Mouse (Mus musculus): Measurements from ENCODE around the gene Etv1. TPM values are rescaled to one million over a fixed set of nuclear protein-coding genes. Genes with fewer than 3 reads are reported as not detected.

Etv1 gene
- polyA plus RNA-seq (2014; fragmentation: Nextera tagmentation; extraction: Ambion mirVana) = 22.6 and 22.8 TPM in 2 replicates

DNA sequence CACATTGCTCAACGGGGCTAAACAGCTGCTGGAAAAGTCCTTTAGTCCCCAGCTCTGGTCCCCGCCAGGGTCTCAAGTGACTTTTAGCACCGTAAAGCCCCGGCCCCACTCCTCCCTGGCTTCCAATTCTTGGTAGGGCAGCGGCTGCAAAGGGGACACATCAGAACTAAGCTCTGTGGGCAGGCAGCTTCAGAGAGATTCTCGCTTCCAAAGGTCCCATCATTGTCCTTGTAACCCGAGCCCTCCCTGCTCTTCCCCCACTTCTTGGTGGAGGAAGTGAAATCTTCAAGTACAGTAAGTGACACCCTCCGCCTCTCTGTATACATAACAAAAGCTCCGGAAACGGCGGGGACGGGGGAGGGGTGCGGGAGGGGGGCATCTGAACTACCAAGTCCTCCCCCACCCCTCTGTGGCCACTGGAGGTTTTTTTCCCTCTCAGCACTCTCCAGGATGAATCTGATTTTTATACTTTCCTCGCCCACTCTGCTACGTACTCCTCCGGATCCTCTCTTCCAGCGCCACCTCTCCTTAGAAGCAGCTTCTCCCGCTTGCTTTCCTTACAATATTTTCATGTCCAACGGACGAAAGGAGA, at the start of gene Etv1:
Etv1 (plus strand) TSS at position 195 of the 592 bp plus-strand sequence.
- Histone ChIP-seq H3K4me2 (ENCODE audit: low read depth, low read length) (peak within 1 kb of the TSS; percentile 74), H3K9me3 (ENCODE audit: control insufficient read depth, low read length) (no peaks in the 10 kb centered on the region), H3K4me3 (ENCODE audit: low read depth, low read length) (peak within 1 kb of the TSS; percentile 48), H3K36me3 (ENCODE audit: control insufficient read depth, insufficient read depth, low read length) (no peaks in the 10 kb centered on the region), H3K27me3 (replicated peaks; ENCODE audit: control insufficient read depth, insufficient read depth, low read length) (no peaks in the 10 kb centered on the region), H3K27ac (replicated peaks; ENCODE audit: low read depth, low read length) (peak within 1 kb of the TSS; percentile 87), H3K9ac (ENCODE audit: low read depth, low read length) (peak within 1 kb of the TSS; percentile 60), H3K4me1 (ENCODE audit: control insufficient read depth, insufficient read depth, low read length) (no peaks in the 10 kb centered on the region)
- WGBS = under 1% methylated on average over 20 of the region's 20 CpGs
- ATAC-seq (ENCODE audit: low read depth) (peak; percentile 56), DNase-seq (ENCODE audit: low spot score) (peak; percentile 88)

DNA sequence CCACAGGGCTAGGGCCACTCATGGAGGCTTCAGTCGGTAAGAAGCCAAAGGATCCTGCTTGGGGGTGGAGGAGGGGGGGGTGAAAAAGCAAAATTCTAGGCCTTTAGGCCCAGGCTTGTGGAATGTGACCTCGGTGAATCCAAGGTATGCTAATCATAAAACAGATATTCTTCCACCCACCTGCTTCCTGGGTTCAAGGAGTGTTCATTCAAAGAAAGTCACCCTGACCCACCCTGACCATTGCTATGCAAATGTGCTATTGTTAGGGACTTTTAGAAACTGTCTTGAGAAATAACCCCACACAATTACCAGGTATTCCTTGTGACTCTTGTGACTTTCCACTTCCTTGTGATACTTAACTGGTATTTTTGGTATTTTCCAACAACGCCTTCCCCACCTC, 49.5 kb upstream of the Etv1 start:
- H3K27ac ChIP-seq (replicated peaks; ENCODE audit: low read depth, low read length) = no peak overlapping the region
- DNase-seq (ENCODE audit: low spot score) (no peak), ATAC-seq (ENCODE audit: low read depth) (no peak)
- no peaks in the 10 kb centered on the region for H3K27me3 ChIP-seq (replicated peaks; ENCODE audit: control insufficient read depth, insufficient read depth, low read length)
- WGBS = 79% methylated on average over 3 of the region's 3 CpGs
- no peaks in the 10 kb centered on the region for H3K4me1 ChIP-seq (ENCODE audit: control insufficient read depth, insufficient read depth, low read length)
- H3K4me3 ChIP-seq (ENCODE audit: low read depth, low read length) = no peak overlapping the region
- no peaks in the 10 kb centered on the region for H3K36me3 ChIP-seq (ENCODE audit: control insufficient read depth, insufficient read depth, low read length)
- no peak overlapping the region for H3K9ac ChIP-seq (ENCODE audit: low read depth, low read length)
- H3K4me2 ChIP-seq (ENCODE audit: low read depth, low read length) = no peak overlapping the region
- H3K9me3 ChIP-seq (ENCODE audit: control insufficient read depth, low read length) = no peaks in the 10 kb centered on the region; the same call in 1 of the 2 replicates

DNA sequence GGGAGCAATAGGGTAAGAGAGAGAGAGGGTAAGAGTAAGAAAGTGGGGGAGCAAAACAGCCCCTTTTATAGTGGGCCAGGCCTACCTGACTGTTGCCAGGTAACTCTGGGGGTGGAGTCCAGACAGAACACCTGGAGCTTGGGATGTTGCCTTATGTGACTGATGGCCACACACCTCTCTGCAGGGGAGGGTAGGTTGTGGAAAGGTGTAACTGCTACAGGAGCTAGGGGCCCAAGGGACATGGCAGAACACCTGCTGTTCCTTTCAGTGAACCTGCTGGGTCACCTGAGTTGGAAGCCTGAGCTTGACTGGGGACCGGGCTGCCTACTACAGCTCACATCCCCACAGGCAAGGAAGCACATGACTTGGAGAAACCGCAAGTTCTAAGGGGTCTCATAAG, 48.4 kb upstream of the Etv1 start:
- Histone ChIP-seq H3K4me1 (ENCODE audit: control insufficient read depth, insufficient read depth, low read length) (no peaks in the 10 kb centered on the region), H3K27me3 (replicated peaks; ENCODE audit: control insufficient read depth, insufficient read depth, low read length) (no peaks in the 10 kb centered on the region), H3K4me3 (ENCODE audit: low read depth, low read length) (no peak overlapping the region), H3K36me3 (ENCODE audit: control insufficient read depth, insufficient read depth, low read length) (no peaks in the 10 kb centered on the region), H3K27ac (replicated peaks; ENCODE audit: low read depth, low read length) (no peak overlapping the region), H3K9me3 (ENCODE audit: control insufficient read depth, low read length) (no peaks in the 10 kb centered on the region; the same call in 1 of the 2 replicates), H3K9ac (ENCODE audit: low read depth, low read length) (no peak overlapping the region), H3K4me2 (ENCODE audit: low read depth, low read length) (no peak overlapping the region)
- DNase-seq (ENCODE audit: low spot score) (no peak), ATAC-seq (ENCODE audit: low read depth) (no peak)
- WGBS = 73% methylated on average over 2 of the region's 2 CpGs

DNA sequence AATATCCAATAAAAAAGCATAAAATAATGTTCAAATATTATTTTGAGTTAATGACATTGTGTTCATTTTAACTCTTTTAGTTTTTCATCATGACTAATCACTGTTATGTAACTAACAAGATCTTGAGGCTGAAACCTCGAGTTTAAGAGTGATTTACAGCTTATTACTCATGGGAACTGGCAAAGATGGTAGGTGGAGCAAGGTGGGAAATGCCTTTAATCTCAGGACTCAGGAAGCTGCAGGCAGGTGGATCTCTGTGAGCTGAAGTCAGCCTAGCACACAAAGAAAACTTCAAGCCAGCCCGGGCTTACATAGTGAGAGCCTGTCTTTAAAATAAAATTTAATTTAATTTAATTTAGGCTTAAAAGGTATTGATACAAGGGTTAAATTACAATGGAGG, 19.9 kb upstream of the Etv1 start:
- H3K27me3 ChIP-seq (replicated peaks; ENCODE audit: control insufficient read depth, insufficient read depth, low read length) = no peaks in the 10 kb centered on the region

DNA sequence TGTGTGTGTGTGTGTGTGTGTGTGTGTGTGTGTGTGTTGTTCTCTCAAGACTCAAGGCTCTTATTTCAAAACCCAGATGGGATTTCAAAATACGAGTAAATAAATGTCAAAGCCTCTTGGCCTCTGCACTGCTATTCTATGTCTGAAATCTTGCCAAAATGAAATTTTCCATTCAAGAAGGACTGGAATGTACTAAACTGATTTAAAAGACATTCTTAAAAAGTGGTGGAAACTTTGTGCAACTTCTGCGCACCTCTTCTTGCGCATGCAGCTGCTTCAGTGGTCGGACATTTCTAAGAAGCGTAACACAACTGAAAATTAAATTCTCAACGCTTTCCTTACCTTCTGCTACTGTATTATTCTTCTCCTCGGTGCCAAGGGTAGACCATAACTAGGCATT, 1.9 kb upstream of the Etv1 start:
- Histone ChIP-seq H3K9me3 (ENCODE audit: control insufficient read depth, low read length) (no peaks in the 10 kb centered on the region), H3K36me3 (ENCODE audit: control insufficient read depth, insufficient read depth, low read length) (no peaks in the 10 kb centered on the region), H3K27ac (replicated peaks; ENCODE audit: low read depth, low read length) (peak overlapping the region; percentile 39; the same call in 1 of the 2 replicates), H3K4me3 (ENCODE audit: low read depth, low read length) (peak overlapping the region; percentile 48), H3K4me1 (ENCODE audit: control insufficient read depth, insufficient read depth, low read length) (no peaks in the 10 kb centered on the region), H3K9ac (ENCODE audit: low read depth, low read length) (no peak overlapping the region), H3K27me3 (replicated peaks; ENCODE audit: control insufficient read depth, insufficient read depth, low read length) (no peaks in the 10 kb centered on the region), H3K4me2 (ENCODE audit: low read depth, low read length) (peak overlapping the region; percentile 74)
- 53% methylated on average over 7 of the region's 7 CpGs for WGBS
- peak; percentile 85 for DNase-seq (ENCODE audit: low spot score)
- ATAC-seq (ENCODE audit: low read depth) = no peak

More for the DNA sequence above, 19.9 kb upstream of the Etv1 start:
- Histone ChIP-seq H3K4me2 (ENCODE audit: low read depth, low read length) (no peak overlapping the region), H3K27ac (replicated peaks; ENCODE audit: low read depth, low read length) (no peak overlapping the region), H3K9ac (ENCODE audit: low read depth, low read length) (no peak overlapping the region), H3K9me3 (ENCODE audit: control insufficient read depth, low read length) (no peaks in the 10 kb centered on the region), H3K4me3 (ENCODE audit: low read depth, low read length) (no peak overlapping the region), H3K36me3 (ENCODE audit: control insufficient read depth, insufficient read depth, low read length) (no peaks in the 10 kb centered on the region), H3K4me1 (ENCODE audit: control insufficient read depth, insufficient read depth, low read length) (no peaks in the 10 kb centered on the region)
- 45% methylated on average over 2 of the region's 2 CpGs for WGBS
- ATAC-seq (ENCODE audit: low read depth) (no peak), DNase-seq (ENCODE audit: low spot score) (no peak)

DNA sequence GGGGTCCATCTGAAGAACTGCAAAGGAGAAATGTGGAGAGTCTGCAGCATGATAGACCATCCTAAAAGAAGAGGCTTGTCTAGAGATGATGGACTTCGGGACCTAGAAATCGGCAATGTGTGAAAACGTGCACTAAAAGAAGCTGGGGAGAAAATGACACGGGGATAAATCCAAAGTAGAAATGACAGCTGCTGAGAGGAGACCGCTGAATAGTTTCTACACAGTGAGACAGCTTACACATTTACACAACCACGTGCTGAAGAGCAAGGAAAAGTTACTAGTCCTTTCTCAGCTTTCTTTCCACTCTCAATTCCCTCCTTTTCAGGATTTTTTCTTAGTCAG, 1.3 kb upstream of the Etv1 start:
- peak overlapping the region; percentile 74 for H3K4me2 ChIP-seq (ENCODE audit: low read depth, low read length)
- no peak for ATAC-seq (ENCODE audit: low read depth)
- H3K27me3 ChIP-seq (replicated peaks; ENCODE audit: control insufficient read depth, insufficient read depth, low read length) = no peaks in the 10 kb centered on the region
- peak overlapping the region; percentile 48 for H3K4me3 ChIP-seq (ENCODE audit: low read depth, low read length)
- H3K9ac ChIP-seq (ENCODE audit: low read depth, low read length) = peak overlapping the region; percentile 22; the same call in 1 of the 2 replicates
- H3K9me3 ChIP-seq (ENCODE audit: control insufficient read depth, low read length) = no peaks in the 10 kb centered on the region
- 7% methylated on average over 6 of the region's 6 CpGs for WGBS
- H3K36me3 ChIP-seq (ENCODE audit: control insufficient read depth, insufficient read depth, low read length) = no peaks in the 10 kb centered on the region
- peak; percentile 50 for DNase-seq (ENCODE audit: low spot score)
- H3K4me1 ChIP-seq (ENCODE audit: control insufficient read depth, insufficient read depth, low read length) = no peaks in the 10 kb centered on the region
- H3K27ac ChIP-seq (replicated peaks; ENCODE audit: low read depth, low read length) = peak overlapping the region; percentile 39; the same call in 1 of the 2 replicates

DNA sequence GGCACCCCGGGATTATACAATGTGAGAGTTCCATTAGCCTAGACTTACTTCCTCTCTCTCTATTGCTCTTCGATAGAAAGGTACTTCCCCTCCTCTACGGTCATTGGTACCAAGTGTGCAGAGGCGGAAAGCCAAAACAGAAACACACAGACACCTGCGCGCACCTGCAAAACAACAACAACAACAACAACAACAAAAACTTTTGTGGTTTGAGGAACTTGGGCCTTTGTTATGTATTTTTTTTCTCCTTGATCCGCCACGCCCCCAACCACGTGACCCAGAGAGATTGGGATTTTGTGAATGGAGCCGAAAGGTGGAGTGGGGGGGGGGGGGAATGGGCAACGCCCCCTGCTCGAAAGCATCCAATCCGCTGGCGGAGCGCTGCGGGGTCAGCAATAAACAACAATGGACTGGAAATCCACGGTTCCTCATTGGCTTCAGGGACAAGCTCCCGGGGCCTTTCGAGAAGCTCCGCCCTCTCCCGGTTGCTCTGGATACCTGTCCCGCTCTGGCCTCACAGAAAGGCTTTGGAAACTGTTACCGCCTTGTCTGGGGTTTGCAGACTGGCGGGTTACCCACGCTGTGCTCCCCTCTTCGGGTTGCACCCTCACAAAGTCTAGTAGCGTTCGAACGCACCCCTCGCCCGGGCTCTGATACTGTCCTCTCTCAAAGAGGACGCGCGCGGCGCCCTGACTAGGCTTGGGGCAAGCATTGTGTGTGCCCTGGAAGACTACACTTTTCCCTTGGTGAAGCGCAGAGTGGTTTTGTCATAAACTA, 693 bp upstream of the Etv1 start:
- peak; percentile 96 for ATAC-seq (ENCODE audit: low read depth)
- H3K9me3 ChIP-seq (ENCODE audit: control insufficient read depth, low read length) = no peaks in the 10 kb centered on the region
- under 1% methylated on average over 34 of the region's 37 CpGs for WGBS
- H3K4me3 ChIP-seq (ENCODE audit: low read depth, low read length) = peak overlapping the region; percentile 48
- no peaks in the 10 kb centered on the region for H3K4me1 ChIP-seq (ENCODE audit: control insufficient read depth, insufficient read depth, low read length)
- H3K9ac ChIP-seq (ENCODE audit: low read depth, low read length) = peak overlapping the region; percentile 60
- DNase-seq (ENCODE audit: low spot score) = peak; percentile 98
- peak overlapping the region; percentile 87 for H3K27ac ChIP-seq (replicated peaks; ENCODE audit: low read depth, low read length)
- no peaks in the 10 kb centered on the region for H3K27me3 ChIP-seq (replicated peaks; ENCODE audit: control insufficient read depth, insufficient read depth, low read length)
- peak overlapping the region; percentile 74 for H3K4me2 ChIP-seq (ENCODE audit: low read depth, low read length)
- H3K36me3 ChIP-seq (ENCODE audit: control insufficient read depth, insufficient read depth, low read length) = no peaks in the 10 kb centered on the region

DNA sequence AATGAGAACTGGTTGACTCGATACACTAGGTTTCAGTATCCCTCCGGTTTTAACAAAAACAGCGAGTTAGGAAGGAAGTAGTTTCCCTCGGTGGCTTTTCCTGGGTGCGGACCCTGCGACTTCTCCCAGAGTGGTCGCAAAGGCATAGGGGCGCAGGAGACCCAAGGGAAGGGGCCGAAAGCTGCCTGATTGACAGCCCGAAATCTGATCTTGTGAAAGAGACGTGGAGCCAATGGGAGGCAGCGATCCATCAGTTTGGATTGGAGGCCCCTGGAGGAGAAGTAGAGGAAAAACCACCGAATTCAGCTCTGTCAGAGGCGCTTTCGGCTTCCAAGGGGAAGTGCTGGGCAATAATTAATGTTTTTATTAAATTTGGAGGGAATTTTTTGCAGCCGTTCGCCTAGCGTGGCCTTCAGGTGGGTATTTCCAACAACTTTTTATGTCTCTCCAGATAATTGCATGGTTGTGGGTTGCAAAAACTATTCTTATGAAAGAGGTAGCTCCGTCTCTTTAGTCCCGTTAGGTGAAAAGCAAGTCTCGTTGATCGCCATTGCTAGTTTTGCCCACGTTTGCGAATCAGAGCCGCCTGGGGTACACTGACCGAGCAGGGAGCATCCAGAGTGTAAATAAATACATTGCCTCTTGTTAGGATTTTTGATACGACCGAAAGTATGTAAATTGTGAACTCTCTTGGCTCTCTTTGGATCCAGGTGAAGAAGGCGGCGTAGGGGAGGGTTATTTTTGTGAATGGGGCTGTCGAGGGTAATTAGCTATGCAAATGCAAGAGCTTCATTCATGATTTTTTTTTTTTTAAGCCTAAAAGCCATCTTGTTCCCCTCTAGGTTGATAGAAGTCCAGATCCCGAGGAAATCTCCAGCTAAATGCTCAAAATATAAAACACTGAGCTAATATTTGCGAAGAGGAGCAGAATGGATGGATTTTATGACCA, 1.1 kb downstream of the Etv1 start:
- H3K9ac ChIP-seq (ENCODE audit: low read depth, low read length) = peak overlapping the region; percentile 60

More for the DNA sequence above, 1.1 kb downstream of the Etv1 start:
- under 1% methylated on average over 33 of the region's 33 CpGs for WGBS
- no peaks in the 10 kb centered on the region for H3K36me3 ChIP-seq (ENCODE audit: control insufficient read depth, insufficient read depth, low read length)
- H3K27ac ChIP-seq (replicated peaks; ENCODE audit: low read depth, low read length) = peak overlapping the region; percentile 87
- no peaks in the 10 kb centered on the region for H3K4me1 ChIP-seq (ENCODE audit: control insufficient read depth, insufficient read depth, low read length)
- ATAC-seq (ENCODE audit: low read depth) = peak; percentile 19; the same call in 1 of the 2 replicates
- H3K9me3 ChIP-seq (ENCODE audit: control insufficient read depth, low read length) = no peaks in the 10 kb centered on the region
- peak; percentile 95 for DNase-seq (ENCODE audit: low spot score)
- peak overlapping the region; percentile 74 for H3K4me2 ChIP-seq (ENCODE audit: low read depth, low read length)
- H3K27me3 ChIP-seq (replicated peaks; ENCODE audit: control insufficient read depth, insufficient read depth, low read length) = no peaks in the 10 kb centered on the region
- peak overlapping the region; percentile 48 for H3K4me3 ChIP-seq (ENCODE audit: low read depth, low read length)

Data from embryonic facial prominence, embryonic 14.5 days (tissue).